Mouse (Mus musculus): Measurements from ENCODE around the gene Kcnj2.

GRCm38 (mm10) chr11:111078107-111078506, 12.1 kb downstream of the Kcnj2 start:
- TF ChIP-seq POLR2A (IDR thresholded peaks at IDR 0.05; ENCODE audit: low read depth, low read length) (no peak), CTCF (IDR thresholded peaks at IDR 0.05; ENCODE audit: borderline replicate concordance, insufficient read depth, low read length) (no peak)

All from embryonic fibroblast, embryonic 13.5 days (primary cell).